Mouse (Mus musculus): ENCODE measurements around the gene Fbh1.

- TF ChIP-seq POLR2A (IDR thresholded peaks at IDR 0.05; ENCODE audit: low read depth, low read length) = no peak
- TF ChIP-seq CTCF (IDR thresholded peaks at IDR 0.05; ENCODE audit: extremely low read depth, insufficient read depth, insufficient read length, insufficient replicate concordance) = no peak
Observed at GRCm38 (mm10) chr2:11712483-11712990, 64.8 kb downstream of the Fbh1 start.
